Mouse (Mus musculus): Measurements from ENCODE around the gene Car11. TPM values are rescaled to one million over a fixed set of nuclear protein-coding genes. Genes with fewer than 3 reads are reported as not detected.

Car11 gene
- polyA plus RNA-seq, 1 experiment from 2014 or later, result 89.9 TPM

GRCm38 (mm10) chr7:45686841-45687240, 12.8 kb upstream of the Car11 start:
- WGBS, result 67% methylated on average over 3 of the region's 3 CpGs
- no peak overlapping the region for H3K4me3 ChIP-seq (ENCODE audit: low read depth, low read length)
- H3K27ac ChIP-seq (ENCODE audit: low read length), result no peak overlapping the region
- H3K4me2 ChIP-seq (ENCODE audit: low read length), result no peak overlapping the region
- no peaks in the 10 kb centered on the region for H3K9me3 ChIP-seq (replicated peaks; ENCODE audit: control insufficient read depth, low read length, poor library complexity, severe bottlenecking)
- H3K4me1 ChIP-seq (ENCODE audit: control insufficient read depth, insufficient read depth, low read length), result peaks cover 3% of the 10 kb centered on the region; the same call in 1 of the 2 replicates
- H3K27me3 ChIP-seq (ENCODE audit: control insufficient read depth, insufficient read depth, low read depth, low read length), result no peaks in the 10 kb centered on the region
- no peak for ATAC-seq
- no peak overlapping the region for H3K9ac ChIP-seq (ENCODE audit: low read depth, low read length)
- no peaks in the 10 kb centered on the region for H3K36me3 ChIP-seq (ENCODE audit: control insufficient read depth, insufficient read depth, low read length)

DNA sequence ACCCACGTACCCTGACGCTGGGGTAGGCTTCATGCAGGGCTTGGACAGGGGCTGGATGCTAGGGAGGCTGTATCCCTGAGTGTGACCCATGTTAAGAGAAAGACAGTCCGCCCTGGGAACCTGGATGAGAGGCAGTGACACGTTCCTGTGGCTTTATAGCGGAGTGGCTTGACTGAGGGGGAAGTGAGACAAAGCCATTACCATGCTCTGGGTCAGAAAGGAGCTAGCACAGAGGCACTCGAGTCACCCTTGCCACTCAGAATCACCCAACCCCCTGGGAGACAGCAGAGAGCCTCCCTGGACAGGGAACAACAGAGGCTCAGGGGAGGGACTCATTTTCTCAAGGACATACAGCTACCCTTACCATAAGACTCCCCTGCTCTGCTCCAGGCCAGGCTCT, 10.5 kb upstream of the Car11 start:
- H3K36me3 ChIP-seq (ENCODE audit: control insufficient read depth, insufficient read depth, low read length), result no peaks in the 10 kb centered on the region
- no peak overlapping the region for H3K4me2 ChIP-seq (ENCODE audit: low read length)
- WGBS, result 69% methylated on average over 6 of the region's 6 CpGs
- H3K9ac ChIP-seq (ENCODE audit: low read depth, low read length), result no peak overlapping the region
- ATAC-seq, result no peak
- H3K4me3 ChIP-seq (ENCODE audit: low read depth, low read length), result no peak overlapping the region
- H3K4me1 ChIP-seq (ENCODE audit: control insufficient read depth, insufficient read depth, low read length), result no peaks in the 10 kb centered on the region
- no peak overlapping the region for H3K27ac ChIP-seq (ENCODE audit: low read length)
- no peaks in the 10 kb centered on the region for H3K9me3 ChIP-seq (replicated peaks; ENCODE audit: control insufficient read depth, low read length, poor library complexity, severe bottlenecking)
- H3K27me3 ChIP-seq (ENCODE audit: control insufficient read depth, insufficient read depth, low read depth, low read length), result no peaks in the 10 kb centered on the region

DNA sequence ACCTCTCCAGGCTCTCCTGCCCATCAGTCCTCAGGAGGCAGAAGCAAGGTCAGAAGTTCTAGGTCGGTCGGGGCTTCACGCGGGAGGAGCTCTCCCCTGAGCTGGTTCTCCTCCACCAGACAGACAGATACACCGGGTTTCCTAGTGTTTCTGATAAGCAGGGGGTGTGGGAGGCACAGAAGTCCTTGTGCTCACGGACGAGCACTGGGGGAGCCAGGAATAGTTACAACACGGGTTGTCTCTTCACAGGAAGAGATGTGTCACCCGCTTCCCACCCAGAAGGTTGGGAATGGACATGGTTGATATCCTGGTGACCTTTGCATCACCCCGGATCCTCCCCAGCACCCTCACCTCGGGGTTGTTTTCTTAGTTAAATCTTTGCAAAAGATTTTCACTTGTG, 9.8 kb upstream of the Car11 start:
- 74% methylated on average over 11 of the region's 11 CpGs for WGBS

DNA sequence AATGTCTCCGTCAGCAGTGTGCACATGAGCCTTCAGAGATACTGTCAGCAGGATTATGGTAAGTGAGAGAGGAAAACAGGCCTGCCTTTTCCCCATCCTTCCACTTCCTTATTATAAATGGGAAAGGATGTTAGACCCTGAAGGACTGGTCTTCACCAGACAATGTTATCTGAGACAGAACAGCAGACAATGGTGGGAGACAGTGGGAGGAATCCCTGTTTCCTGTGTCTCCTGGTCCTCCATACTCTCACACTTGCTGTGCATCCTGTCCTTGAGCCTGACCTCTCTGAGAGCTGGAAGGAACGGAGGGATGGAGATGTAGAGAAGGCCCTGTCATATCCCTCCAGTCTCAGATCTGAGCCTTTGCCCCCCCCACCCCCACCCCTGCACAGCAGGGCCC, 7.3 kb upstream of the Car11 start:
- WGBS, result 88% methylated on average over 2 of the region's 2 CpGs
- H3K27ac ChIP-seq (ENCODE audit: low read length), result no peak overlapping the region
- H3K9ac ChIP-seq (ENCODE audit: low read depth, low read length), result no peak overlapping the region
- no peak for ATAC-seq
- no peaks in the 10 kb centered on the region for H3K4me1 ChIP-seq (ENCODE audit: control insufficient read depth, insufficient read depth, low read length)
- H3K4me2 ChIP-seq (ENCODE audit: low read length), result no peak overlapping the region
- H3K36me3 ChIP-seq (ENCODE audit: control insufficient read depth, insufficient read depth, low read length), result no peaks in the 10 kb centered on the region
- no peak overlapping the region for H3K4me3 ChIP-seq (ENCODE audit: low read depth, low read length)
- no peaks in the 10 kb centered on the region for H3K9me3 ChIP-seq (replicated peaks; ENCODE audit: control insufficient read depth, low read length, poor library complexity, severe bottlenecking)
- H3K27me3 ChIP-seq (ENCODE audit: control insufficient read depth, insufficient read depth, low read depth, low read length), result no peaks in the 10 kb centered on the region

More for the DNA sequence above, 9.8 kb upstream of the Car11 start:
- Histone ChIP-seq H3K4me1 (ENCODE audit: control insufficient read depth, insufficient read depth, low read length) (no peaks in the 10 kb centered on the region), H3K27me3 (ENCODE audit: control insufficient read depth, insufficient read depth, low read depth, low read length) (no peaks in the 10 kb centered on the region), H3K9ac (ENCODE audit: low read depth, low read length) (no peak overlapping the region), H3K9me3 (replicated peaks; ENCODE audit: control insufficient read depth, low read length, poor library complexity, severe bottlenecking) (no peaks in the 10 kb centered on the region), H3K4me3 (ENCODE audit: low read depth, low read length) (no peak overlapping the region), H3K27ac (ENCODE audit: low read length) (no peak overlapping the region), H3K36me3 (ENCODE audit: control insufficient read depth, insufficient read depth, low read length) (no peaks in the 10 kb centered on the region), H3K4me2 (ENCODE audit: low read length) (no peak overlapping the region)
- ATAC-seq, result no peak

GRCm38 (mm10) chr7:45693921-45694591, 5.6 kb upstream of the Car11 start, which contains the start of gene Sec1:
TSS of gene Sec1 (minus strand) at chr7:45694402.
- H3K4me1 ChIP-seq (ENCODE audit: control insufficient read depth, insufficient read depth, low read length), result peaks cover 6% of the 10 kb centered on the region; the same call in 1 of the 2 replicates
- H3K36me3 ChIP-seq (ENCODE audit: control insufficient read depth, insufficient read depth, low read length), result no peaks in the 10 kb centered on the region
- WGBS, result 93% methylated on average over 50 of the region's 50 CpGs
- H3K4me2 ChIP-seq (ENCODE audit: low read length), result no peak within 1 kb of the TSS
- no peak within 1 kb of the TSS for H3K9ac ChIP-seq (ENCODE audit: low read depth, low read length)
- peaks cover 3% of the 10 kb centered on the region; the same call in 1 of the 2 replicates for H3K27me3 ChIP-seq (ENCODE audit: control insufficient read depth, insufficient read depth, low read depth, low read length)
- H3K9me3 ChIP-seq (replicated peaks; ENCODE audit: control insufficient read depth, low read length, poor library complexity, severe bottlenecking), result no peaks in the 10 kb centered on the region
- no peak within 1 kb of the TSS for H3K4me3 ChIP-seq (ENCODE audit: low read depth, low read length)
- no peak within 1 kb of the TSS for H3K27ac ChIP-seq (ENCODE audit: low read length)
- no peak for ATAC-seq

- ATAC-seq, result no peak
- Histone ChIP-seq H3K4me3 (ENCODE audit: low read depth, low read length) (no peak overlapping the region), H3K4me2 (ENCODE audit: low read length) (no peak overlapping the region), H3K27ac (ENCODE audit: low read length) (no peak overlapping the region), H3K36me3 (ENCODE audit: control insufficient read depth, insufficient read depth, low read length) (no peaks in the 10 kb centered on the region), H3K4me1 (ENCODE audit: control insufficient read depth, insufficient read depth, low read length) (peaks cover 8% of the 10 kb centered on the region), H3K9ac (ENCODE audit: low read depth, low read length) (no peak overlapping the region), H3K9me3 (replicated peaks; ENCODE audit: control insufficient read depth, low read length, poor library complexity, severe bottlenecking) (no peaks in the 10 kb centered on the region), H3K27me3 (ENCODE audit: control insufficient read depth, insufficient read depth, low read depth, low read length) (peaks cover 3% of the 10 kb centered on the region; the same call in 1 of the 2 replicates)
- 19% methylated on average over 6 of the region's 6 CpGs for WGBS
Measured at GRCm38 (mm10) chr7:45695098-45695497, 4.5 kb upstream of the Car11 start.

DNA sequence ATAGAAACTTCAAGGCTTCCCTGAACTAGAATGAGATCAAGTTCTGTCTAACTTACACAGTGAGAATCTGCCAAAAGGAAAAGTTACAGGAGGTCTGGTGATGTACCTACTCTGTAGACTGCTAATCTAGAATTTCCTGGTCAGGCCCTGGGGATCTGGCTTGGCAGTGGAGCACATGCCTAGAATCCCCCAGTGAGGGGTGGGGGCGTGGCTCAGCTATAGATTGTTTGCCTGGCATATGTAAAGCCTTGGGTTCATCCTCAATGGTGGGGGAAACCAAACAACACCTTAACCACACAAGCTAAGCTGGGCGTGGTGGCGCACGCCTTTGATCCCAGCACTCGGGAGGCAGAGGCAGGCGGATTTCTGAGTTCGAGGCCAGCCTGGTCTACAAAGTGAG, 1.7 kb upstream of the Car11 start:
- no peak for ATAC-seq
- Histone ChIP-seq H3K27me3 (ENCODE audit: control insufficient read depth, insufficient read depth, low read depth, low read length) (peaks cover 3% of the 10 kb centered on the region; the same call in 1 of the 2 replicates), H3K4me3 (ENCODE audit: low read depth, low read length) (no peak overlapping the region), H3K36me3 (ENCODE audit: control insufficient read depth, insufficient read depth, low read length) (no peaks in the 10 kb centered on the region), H3K27ac (ENCODE audit: low read length) (no peak overlapping the region), H3K9me3 (replicated peaks; ENCODE audit: control insufficient read depth, low read length, poor library complexity, severe bottlenecking) (no peaks in the 10 kb centered on the region), H3K4me2 (ENCODE audit: low read length) (no peak overlapping the region), H3K9ac (ENCODE audit: low read depth, low read length) (no peak overlapping the region), H3K4me1 (ENCODE audit: control insufficient read depth, insufficient read depth, low read length) (peaks cover 25% of the 10 kb centered on the region)
- 83% methylated on average over 6 of the region's 7 CpGs for WGBS

DNA sequence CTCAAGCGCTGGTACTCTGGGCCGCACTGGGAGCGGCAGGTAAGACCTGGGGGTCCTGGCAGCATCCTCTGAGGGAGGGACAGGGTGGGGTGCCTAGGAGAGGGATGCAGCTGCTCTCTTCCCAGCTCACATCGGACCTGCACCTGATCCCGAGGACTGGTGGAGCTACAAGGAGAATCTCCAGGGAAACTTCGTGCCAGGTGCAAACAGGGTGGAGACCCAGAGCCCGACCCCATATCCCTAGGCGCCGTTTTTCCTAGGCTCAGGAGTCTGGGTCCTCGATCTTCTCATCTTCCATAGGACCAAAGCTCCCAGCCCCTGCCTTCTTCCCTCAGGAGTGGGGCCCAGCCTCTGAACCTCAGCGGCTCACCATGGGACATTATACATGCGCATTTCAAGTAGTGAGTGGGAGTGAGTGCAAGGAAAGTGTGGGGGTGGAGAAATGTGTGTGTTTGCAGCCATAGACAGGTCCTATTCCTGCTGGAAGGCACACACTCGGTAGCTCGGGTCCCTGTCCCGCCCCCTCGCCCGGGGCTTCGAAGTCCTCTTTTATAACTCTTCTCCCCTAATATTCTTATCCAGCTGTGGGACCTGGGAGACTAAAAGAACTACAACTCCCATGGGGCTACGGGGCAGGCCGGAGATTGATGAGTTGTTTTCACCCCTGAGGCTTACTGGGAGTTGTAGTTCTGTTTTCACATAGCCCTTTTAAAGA, 815 bp downstream of the Car11 start:
- Histone ChIP-seq H3K27me3 (ENCODE audit: control insufficient read depth, insufficient read depth, low read depth, low read length) (peaks cover 3% of the 10 kb centered on the region; the same call in 1 of the 2 replicates), H3K27ac (ENCODE audit: low read length) (peak overlapping the region; percentile 87), H3K9me3 (replicated peaks; ENCODE audit: control insufficient read depth, low read length, poor library complexity, severe bottlenecking) (no peaks in the 10 kb centered on the region), H3K4me2 (ENCODE audit: low read length) (peak overlapping the region; percentile 81), H3K4me1 (ENCODE audit: control insufficient read depth, insufficient read depth, low read length) (peaks cover 38% of the 10 kb centered on the region), H3K9ac (ENCODE audit: low read depth, low read length) (peak overlapping the region; percentile 78), H3K4me3 (ENCODE audit: low read depth, low read length) (peak overlapping the region; percentile 59), H3K36me3 (ENCODE audit: control insufficient read depth, insufficient read depth, low read length) (no peaks in the 10 kb centered on the region)
- WGBS, result under 1% methylated on average over 19 of the region's 20 CpGs
- peak; percentile 4; the same call in 1 of the 2 replicates for ATAC-seq

- Histone ChIP-seq H3K4me1 (ENCODE audit: control insufficient read depth, insufficient read depth, low read length) (peaks cover 45% of the 10 kb centered on the region), H3K4me3 (ENCODE audit: low read depth, low read length) (peak overlapping the region; percentile 59), H3K9ac (ENCODE audit: low read depth, low read length) (peak overlapping the region; percentile 58), H3K27ac (ENCODE audit: low read length) (peak overlapping the region; percentile 87), H3K36me3 (ENCODE audit: control insufficient read depth, insufficient read depth, low read length) (no peaks in the 10 kb centered on the region), H3K27me3 (ENCODE audit: control insufficient read depth, insufficient read depth, low read depth, low read length) (peaks cover 3% of the 10 kb centered on the region; the same call in 1 of the 2 replicates), H3K4me2 (ENCODE audit: low read length) (peak overlapping the region; percentile 81), H3K9me3 (replicated peaks; ENCODE audit: control insufficient read depth, low read length, poor library complexity, severe bottlenecking) (no peaks in the 10 kb centered on the region)
- ATAC-seq, result no peak
- 26% methylated on average over 11 of the region's 11 CpGs for WGBS
Measured at GRCm38 (mm10) chr7:45701072-45701471, 1.4 kb downstream of the Car11 start.

Measured in midbrain, embryonic 16.5 days (tissue).